Mouse (Mus musculus) gastrocnemius, postnatal 14 days (tissue): Measurements from ENCODE around the gene Mpig6b. TPM values are rescaled to one million over a fixed set of nuclear protein-coding genes. Genes with fewer than 3 reads are reported as not detected.
A peak's percentile ranks its signal among the peaks of the same experiment; 100 is the strongest.

Experiments
- DNase-seq: peaks from one replicate; pipeline ENCODE4 v3.0.0; 2021; ENCODE audit warnings: mixed read lengths
- intact Hi-C: fragments of 180-260 bp; cut with DNase I; formaldehyde crosslinking; loops from one replicate; pipeline ENCODE4 v1.15.1; 2025; ENCODE audit warnings: low total_unique reads
- long read RNA-seq, 2 experiments: library from polyadenylated mRNA; stranded (forward); transcript quantifications; one replicate each; pipeline ENCODE4 v2.0.0; 2021
- total RNA-seq, 2 experiments: library from RNA; stranded (reverse); gene quantifications; 2 replicates each; pipeline ENCODE4 v1.2.3; 2021

The Mpig6b gene
- total RNA-seq: not detected
- long read RNA-seq, experiment 1: 0 reads
- long read RNA-seq, experiment 2: 0 reads

GRCm38 (mm10) chr17:35066084-35066483, at the start of gene Mpig6b:
Gene Mpig6b, minus strand, starts transcription at chr17:35066184.
- no peak for DNase-seq
- intact Hi-C loops: no loop called here

GRCm38 (mm10) chr17:35115046-35116019, 49.3 kb upstream of the Mpig6b start, which contains the start of gene Ly6g5b:
Gene Ly6g5b, minus strand, starts transcription at chr17:35115428.
- intact Hi-C loops: no loop called here
- peak; percentile 31 for DNase-seq

DNA sequence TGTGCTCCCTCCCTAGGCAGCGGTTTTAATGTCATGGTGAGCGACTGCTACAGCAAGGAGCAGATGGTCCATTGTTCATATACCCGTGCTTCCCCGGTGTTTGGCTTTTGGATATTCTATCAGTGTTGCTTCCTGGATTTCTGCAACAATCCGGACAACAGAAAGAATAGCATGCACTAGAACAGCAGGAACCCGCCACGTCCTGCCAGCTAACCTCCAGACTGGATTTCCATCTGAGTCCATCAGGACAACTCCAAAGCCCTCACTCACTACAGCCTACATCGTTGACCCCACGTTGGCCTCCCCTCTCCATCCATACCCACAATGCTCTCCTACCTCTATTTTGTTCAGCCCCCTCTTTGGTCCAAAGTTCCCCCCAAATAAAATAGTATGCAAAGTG, 45.8 kb upstream of the Mpig6b start:
- intact Hi-C loops: no loop called here
- DNase-seq: no peak

DNA sequence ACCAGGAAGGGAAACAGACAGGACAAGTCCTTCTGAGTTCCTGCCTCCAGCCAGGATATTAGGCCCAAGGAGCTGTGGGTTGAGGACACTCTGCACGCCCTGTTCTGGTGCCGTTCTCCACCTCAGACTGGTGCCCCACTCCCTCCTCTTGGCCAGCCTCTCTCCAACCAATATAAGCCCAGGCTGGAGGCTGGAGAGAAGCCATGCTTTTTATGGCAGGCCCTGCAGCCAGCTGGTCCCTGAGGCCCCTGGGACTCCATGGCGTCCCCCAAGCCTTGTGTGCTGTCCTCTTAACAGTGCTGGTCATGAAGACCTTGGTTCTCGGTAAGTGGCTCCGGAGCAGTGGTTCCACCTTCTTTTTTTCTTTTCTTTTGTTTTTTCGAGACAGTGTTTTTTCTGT, 42.1 kb upstream of the Mpig6b start, which contains the start of gene Ly6g5c:
TSS of gene Ly6g5c (plus strand) at position 183 of the 400 bp plus-strand sequence.
- intact Hi-C loops: no loop called here

GRCm38 (mm10) chr17:35106522-35106921, 40.5 kb upstream of the Mpig6b start:
- intact Hi-C loops: no loop called here
- no peak for DNase-seq

More for the DNA sequence above, 42.1 kb upstream of the Mpig6b start, which contains the start of gene Ly6g5c:
- DNase-seq: no peak

DNA sequence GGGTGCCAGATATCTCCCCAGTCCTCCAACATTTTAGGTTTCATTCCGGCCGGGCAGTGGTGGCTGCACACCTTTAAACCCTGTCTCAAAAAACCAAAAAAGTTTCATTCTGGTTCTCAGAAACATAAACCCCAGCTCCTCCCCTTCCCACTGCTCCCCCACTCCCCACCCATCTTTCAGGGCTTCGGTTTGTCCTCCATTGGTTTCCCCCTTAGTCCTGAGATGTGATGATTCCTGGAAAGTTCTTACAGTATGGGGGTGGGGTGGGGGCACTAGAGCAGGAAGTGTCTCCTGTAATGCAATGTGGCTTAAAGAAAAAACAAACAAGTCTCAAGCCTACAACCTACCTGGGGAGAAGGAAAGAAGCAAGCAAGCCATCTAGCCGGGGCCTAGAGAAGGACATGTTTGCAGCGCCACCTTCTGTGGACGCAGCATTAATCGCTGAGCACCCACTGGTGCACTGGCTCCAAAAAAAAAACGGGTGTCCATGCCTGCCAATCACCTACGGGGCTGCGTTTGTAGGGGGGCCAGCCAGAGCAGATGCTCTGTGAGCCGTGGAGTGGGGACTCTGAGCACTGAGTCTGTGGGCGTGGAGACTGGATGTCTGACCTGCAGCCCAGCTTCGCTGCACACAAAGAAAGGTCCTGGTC, 39.9 kb upstream of the Mpig6b start:
- intact Hi-C loops: no loop called here
- DNase-seq: peak; percentile 35

- intact Hi-C loops: loop anchor here (5.0 kb wide), 1 partner anchor 87 kb away; the partner anchor contains the start of gene Vwa7
- no peak for DNase-seq
These were observed 38.8 kb upstream of the Mpig6b start for GRCm38 (mm10) chr17:35104754-35105153.

DNA sequence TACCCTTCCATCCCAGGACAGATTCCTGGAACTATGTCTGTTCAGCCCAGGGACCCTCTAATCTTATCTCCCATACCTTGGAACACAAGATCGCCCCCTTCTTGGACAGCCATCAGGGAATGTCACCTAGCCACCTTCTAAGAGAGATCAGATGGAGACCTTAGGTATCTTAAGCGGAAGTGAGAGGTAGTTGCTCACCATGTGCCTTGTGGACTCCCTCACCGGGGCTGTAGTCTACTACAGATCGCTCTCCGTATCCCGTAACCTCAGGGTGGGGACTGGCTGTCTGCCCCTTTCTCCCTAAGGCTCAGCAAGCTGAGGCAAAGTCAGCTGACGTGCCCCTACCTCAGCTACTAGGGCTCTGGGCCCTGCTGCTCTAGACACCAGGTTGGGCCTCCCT, 38.1 kb upstream of the Mpig6b start:
- intact Hi-C loops: loop anchor here (5.0 kb wide), 1 partner anchor 87 kb away; the partner anchor contains the start of gene Vwa7
- no peak for DNase-seq

- intact Hi-C loops: loop anchor here (5.0 kb wide), 1 partner anchor 86 kb away; the partner anchor contains the start of gene Vwa7
- DNase-seq: no peak
These were observed 37.3 kb upstream of the Mpig6b start for GRCm38 (mm10) chr17:35103221-35103690.

DNA sequence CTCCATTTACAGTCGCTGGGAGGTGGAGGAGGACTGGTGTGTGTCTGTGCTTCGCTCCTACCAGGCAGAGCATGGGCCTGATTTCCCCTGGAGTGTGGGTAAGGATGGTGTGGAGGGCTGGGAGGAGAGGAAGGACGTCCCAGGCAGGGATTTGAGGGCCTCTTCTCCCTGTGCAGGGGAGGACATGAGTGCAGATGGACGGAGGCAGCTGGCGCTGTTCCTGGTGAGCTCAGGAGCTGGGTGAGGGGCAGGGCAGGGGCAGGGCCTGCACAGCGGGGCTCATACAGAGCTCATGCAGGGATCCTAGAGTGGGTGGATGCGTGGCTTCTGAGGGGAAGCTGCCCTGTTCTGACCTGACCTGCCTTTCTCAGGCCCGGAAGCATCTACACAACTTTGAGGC, 36.3 kb upstream of the Mpig6b start:
- intact Hi-C loops: loop anchor here (5.0 kb wide), 1 partner anchor 85 kb away; the partner anchor contains the start of gene Vwa7
- DNase-seq: no peak

DNA sequence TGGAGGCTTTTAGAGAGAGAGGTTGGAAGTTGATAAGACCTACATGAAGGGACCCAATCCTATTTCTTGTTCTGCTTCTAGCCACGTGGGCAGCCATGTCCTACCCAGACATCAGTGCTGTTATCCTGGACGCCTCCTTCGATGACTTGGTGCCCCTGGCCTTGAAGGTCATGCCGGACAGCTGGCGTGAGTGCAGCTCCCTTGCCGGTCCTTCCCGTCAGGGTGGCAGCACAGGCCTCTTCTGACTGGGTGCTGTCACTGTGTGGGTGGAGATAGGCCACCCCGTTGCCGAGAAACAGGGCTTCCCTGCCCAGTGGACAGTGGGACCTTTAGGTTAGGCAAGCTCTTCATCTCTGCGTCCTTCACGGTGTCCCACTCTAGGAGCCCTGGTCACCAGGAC, 35.2 kb upstream of the Mpig6b start:
- no peak for DNase-seq
- intact Hi-C loops: loop anchor here (5.0 kb wide), 1 partner anchor 84 kb away; the partner anchor contains the start of gene Vwa7

DNA sequence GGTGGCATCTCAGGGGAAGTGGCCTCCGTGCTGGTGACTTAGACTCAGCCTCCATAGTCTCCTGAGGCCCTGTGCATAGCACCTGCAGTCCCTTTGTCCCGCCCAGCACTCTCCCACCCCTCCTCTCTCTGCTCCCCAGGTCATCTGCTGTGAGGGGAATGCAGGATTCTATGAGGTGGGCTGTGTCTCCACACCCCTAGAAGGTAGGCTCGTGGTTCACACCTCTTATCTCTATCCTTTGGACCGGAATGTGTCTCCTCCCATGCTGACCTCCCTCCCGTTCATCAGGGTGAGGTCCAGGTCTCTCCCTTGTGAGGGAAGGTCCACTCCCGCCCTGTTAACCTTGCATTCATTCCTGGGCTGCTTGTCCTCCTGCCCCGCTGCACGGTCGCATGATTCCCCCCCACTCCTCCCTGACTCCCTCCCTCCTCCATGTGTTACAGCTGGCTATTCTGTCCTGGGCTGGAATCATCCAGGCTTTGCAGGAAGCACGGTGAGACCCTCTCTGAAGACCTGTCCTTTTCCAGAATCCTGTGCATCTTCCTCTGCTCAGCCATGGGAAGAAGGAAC, 34.3 kb upstream of the Mpig6b start:
- intact Hi-C loops: loop anchor here (5.0 kb wide), 1 partner anchor 83 kb away; the partner anchor contains the start of gene Vwa7

DNA sequence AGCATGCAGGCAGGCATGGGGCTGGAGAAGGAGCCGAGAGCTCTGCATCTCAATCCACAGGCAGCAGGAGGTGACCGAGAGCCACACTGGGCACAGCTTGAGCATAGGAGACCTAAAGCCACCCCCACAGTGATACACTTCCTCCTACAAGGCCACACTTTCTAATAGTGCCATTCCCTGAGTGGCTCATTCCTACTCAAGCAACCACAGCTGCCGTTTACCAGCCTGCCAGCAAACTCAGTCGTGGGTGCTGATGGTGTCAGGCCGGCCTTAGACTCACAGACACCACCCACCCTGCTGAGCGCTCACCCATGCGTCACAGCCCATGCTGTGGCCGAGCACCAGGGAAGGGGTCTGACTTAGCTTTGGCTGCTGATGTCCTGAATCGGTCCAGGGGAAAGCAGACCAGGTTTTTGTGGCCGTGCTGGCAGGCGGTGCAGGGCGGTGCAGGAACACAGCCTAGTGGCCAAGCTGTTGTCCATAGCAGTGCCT, 31.2 kb upstream of the Mpig6b start:
- intact Hi-C loops: no loop called here
- no peak for DNase-seq

More for the DNA sequence above, 34.3 kb upstream of the Mpig6b start:
- no peak for DNase-seq

DNA sequence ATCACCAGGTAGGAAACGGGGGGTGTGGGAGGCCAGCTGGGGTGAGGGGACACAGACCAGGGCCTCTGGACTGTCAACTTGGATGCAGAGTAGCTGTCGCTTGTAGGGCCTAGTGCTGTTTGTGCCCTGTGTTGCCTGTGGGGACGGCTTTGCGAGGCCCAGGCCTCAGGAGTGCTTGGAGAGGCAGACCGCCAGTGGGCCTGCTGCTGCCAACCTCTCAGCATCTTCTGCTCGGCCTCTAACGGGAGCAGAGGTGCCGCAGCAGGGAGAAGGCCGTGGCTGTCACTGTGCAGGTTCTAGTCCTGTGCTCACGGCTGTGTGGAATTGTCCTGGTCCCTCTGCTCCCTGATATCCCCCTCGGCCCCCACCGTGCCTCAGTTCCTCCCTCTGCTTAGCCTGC, 30.6 kb upstream of the Mpig6b start:
- no peak for DNase-seq
- intact Hi-C loops: no loop called here

DNA sequence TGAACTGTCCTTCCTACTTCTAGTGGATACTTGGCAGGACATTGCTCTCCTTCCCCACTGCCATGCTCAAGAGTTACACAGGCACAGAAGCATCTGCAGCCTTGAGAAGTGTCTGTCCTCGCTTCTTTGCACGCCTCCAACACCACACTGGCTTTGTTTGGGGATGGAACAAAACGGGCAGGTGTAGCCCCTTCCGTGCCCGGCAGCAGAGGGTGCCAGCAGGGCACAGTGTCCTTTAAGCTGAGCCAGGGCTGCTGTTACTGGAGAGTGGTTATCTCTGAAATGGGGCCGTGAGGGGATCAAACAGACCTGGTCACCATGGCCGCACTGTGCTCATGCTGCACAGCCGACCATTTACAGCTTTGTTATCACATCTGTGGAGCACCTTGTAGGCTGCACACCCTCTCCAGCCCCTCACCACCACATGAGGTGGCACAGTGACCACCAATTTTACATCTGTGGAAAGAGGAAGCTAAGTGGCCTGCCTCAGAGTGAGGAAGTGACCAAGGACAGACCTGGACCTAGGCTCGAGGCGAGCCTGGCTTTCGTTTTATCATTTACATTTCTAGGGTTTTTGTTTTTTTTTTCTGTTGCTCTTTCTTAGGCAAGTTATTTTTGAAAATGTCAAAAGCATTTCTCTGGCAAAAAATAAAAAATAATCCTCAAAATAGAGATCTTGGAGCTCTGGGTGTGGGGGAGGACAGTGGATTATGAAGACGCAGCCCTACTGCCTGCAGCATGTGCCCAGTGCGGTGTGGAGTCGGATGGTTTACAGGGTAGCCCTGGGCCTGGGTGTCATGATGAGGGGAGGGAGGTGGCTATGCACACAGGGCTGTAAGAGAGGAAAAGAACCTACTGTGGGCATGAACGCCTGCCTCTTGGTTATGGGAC, 28.7 kb upstream of the Mpig6b start:
- intact Hi-C loops: no loop called here
- no peak for DNase-seq

DNA sequence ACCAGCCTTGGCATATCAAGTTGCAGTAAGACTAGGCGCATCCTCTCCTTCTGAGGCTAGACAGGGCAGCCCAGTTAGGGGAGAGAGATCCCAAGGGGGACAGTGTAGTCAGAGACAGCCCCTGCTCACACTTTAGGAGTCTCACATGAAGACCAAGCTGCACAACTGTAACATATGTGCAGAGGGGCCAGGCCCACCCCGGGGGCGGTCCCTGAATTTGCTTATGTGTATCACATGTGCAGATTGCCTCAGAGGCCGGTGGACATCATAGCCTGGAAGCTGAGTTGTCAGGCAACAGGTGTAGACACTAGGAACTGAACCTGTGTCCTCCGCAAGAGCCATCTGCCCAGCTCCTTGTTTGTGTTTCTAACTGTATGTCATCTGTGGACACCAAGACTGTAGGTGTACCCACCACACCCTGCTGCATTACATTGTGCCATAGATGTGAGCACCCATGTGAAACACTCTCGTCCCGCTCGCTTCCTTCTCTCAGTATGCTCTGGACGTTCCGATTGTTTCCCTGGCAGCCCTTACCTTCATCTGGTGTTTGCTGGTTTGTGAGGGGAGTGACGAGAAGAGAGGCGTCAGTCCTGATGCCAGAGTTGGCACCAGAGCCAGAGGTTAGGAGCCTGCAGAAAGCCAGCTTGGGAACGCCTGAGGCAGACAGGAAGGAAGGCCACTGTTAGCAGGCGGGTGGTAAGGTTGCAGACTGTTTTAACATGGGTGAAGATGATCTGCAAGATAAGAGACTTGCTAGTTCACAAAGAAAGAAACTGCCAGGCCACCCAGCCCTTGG, 26.6 kb upstream of the Mpig6b start:
- DNase-seq: no peak
- intact Hi-C loops: no loop called here

DNA sequence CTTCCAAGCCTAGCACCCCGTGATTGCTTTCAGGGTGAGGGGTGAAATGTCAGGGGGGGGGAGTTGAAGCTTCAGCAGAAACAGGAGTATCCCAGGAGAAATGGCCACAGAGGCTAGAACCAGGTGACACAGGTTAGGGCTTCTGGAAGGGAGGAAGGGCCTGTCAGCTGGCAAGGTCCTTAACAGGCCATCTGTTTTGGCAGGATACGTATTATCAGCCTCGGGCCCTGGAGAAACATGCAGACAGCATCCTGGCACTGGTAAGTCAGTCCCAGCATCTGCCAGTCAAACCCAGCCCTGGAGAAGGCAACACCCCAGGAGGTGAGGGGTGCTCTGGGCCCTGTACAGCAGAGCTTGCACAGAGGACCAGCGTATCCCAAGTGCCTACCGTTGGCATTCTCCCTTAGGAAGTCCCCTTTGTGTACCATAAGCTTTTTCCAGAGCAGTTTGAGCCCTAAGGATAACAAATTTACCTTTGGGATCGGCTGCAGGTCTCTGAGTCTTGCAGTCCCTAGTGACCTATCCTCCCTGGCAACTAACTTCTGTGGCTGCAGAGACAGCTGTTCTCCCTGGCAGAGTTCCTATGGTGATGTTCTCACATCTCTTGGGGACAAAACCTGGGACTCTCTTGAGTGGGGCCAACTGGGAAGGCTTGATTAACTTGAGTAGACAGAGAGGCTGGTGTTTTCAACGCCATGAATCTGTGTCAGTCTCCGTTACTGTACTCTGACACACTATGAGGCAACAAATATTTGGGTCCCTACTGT, 24.4 kb upstream of the Mpig6b start:
- intact Hi-C loops: no loop called here
- peak; percentile 39 for DNase-seq
